Mouse (Mus musculus) hindbrain, postnatal 0 days (tissue): ENCODE measurements around the gene Gin1. TPM values are rescaled to one million over a fixed set of nuclear protein-coding genes. Genes with fewer than 3 reads are reported as not detected.
A peak's percentile ranks its signal among the peaks of the same experiment; 100 is the strongest.

ENCODE experiments used
- ATAC-seq: fragments of 200-750 bp; cut with Nextera tagmentation; 2 replicates; pipeline ENCODE4 v1.8.0; 2017; ENCODE audit warnings: mild to moderate bottlenecking, moderate TSS enrichment, moderate library complexity
- DNase-seq: peaks from one replicate; pipeline ENCODE4 v3.0.0-alpha.2; 2015; ENCODE audit warnings: low spot score
- H3K27ac ChIP-seq: fragments of 300-500 bp; sonication (generic); 2 replicates; pipeline ENCODE4 v1.5.1; 2014; ENCODE audit warnings: mild to moderate bottlenecking
- H3K27me3 ChIP-seq: fragments of 300-500 bp; sonication (generic); 2 replicates; pipeline ENCODE4 v1.6.1; 2014; ENCODE audit warnings: low read length, mixed read lengths; ENCODE audit not compliant: insufficient read depth
- H3K36me3 ChIP-seq: fragments of 300-500 bp; sonication (generic); 2 replicates; pipeline ENCODE4 v1.6.1; 2014; ENCODE audit warnings: low read length, mixed read lengths; ENCODE audit not compliant: insufficient read depth
- H3K4me1 ChIP-seq: fragments of 300-500 bp; sonication (generic); 2 replicates; pipeline ENCODE4 v1.6.1; 2014; ENCODE audit warnings: antibody characterized with exemption, low read length, mixed read lengths; ENCODE audit not compliant: insufficient read depth
- H3K4me2 ChIP-seq: fragments of 300-500 bp; sonication (generic); 2 replicates; pipeline ENCODE4 v1.6.1; 2014; ENCODE audit warnings: low read depth, mild to moderate bottlenecking, low read length, moderate library complexity, mixed read lengths
- H3K4me3 ChIP-seq: fragments of 300-500 bp; sonication (generic); 2 replicates; pipeline ENCODE4 v1.5.1; 2014; ENCODE audit warnings: low read length
- H3K9ac ChIP-seq: fragments of 300-500 bp; sonication (generic); replicated peaks from 2 replicates; pipeline ENCODE4 v1.6.1; 2014; ENCODE audit warnings: mild to moderate bottlenecking, low read length, moderate library complexity, mixed read lengths
- H3K9me3 ChIP-seq: fragments of 300-500 bp; sonication (generic); 2 replicates; pipeline ENCODE4 v1.6.1; 2016; ENCODE audit warnings: low read length, mixed read lengths
- CTCF ChIP-seq: IDR thresholded peaks from 2 replicates; pipeline ENCODE4 v1.5.1; 2016; ENCODE audit warnings: antibody characterized with exemption, control low read depth, low read depth
- WGBS: fragments of 180-500 bp; shearing (Covaris S2); extraction: QIAGEN DNeasy Blood & Tissue Kit; methylation state at CpG from one replicate; pipeline ENCODE4 v1.1.7; 2014; 5-methylcytosine and 5-hydroxymethylcytosine counted together
- polyA plus RNA-seq: library from polyadenylated mRNA; unstranded; fragments of >200 nt; fragmentation: Nextera tagmentation; extraction: Ambion mirVana; gene quantifications from 2 replicates; pipeline ENCODE4 v1.2.1, GENCODE M21; 2015
- total RNA-seq: library from RNA; depleted of rRNA; stranded (reverse); fragments of >200 nt; gene quantifications from 2 replicates; pipeline ENCODE4 v1.2.3, GENCODE M21; 2014

Gene Gin1
- total and polyA plus RNA-seq, 2 experiments from 2014 or later = 2.3 to 11.6 TPM

DNA sequence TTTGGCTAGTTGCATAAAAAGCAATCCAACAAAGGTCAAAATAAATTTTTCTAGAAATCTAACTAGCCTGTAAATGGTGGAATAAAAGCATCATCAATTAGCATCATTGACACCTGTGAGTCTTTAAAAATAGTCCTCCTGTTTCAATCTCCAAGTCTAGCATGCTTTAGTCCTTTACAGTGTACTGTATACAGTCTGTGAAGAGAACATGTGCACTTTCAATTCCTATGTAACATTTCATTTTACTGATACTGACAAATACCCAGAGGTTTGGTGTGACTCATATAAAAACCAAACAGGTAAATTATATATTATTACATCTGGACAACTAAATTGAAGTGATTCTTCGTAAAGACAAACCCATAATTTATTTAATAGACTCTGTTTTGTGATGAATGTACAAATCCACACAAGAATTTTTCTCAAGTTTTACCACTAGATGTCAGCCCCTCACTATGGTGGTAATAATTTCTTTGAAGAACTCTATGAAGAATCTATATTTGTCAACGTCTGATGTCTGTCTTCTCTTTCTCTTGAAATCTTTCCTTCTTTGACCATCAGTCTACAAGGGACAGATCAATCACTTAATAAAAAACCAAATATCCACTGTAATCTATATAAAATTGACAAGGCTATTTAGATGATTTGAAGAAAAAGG lies 39.4 kb downstream of the Gin1 start:
- WGBS = 28% methylated on average over 2 of the region's 2 CpGs
- no peak for ATAC-seq
- TF ChIP-seq CTCF = peak; percentile 74

DNA sequence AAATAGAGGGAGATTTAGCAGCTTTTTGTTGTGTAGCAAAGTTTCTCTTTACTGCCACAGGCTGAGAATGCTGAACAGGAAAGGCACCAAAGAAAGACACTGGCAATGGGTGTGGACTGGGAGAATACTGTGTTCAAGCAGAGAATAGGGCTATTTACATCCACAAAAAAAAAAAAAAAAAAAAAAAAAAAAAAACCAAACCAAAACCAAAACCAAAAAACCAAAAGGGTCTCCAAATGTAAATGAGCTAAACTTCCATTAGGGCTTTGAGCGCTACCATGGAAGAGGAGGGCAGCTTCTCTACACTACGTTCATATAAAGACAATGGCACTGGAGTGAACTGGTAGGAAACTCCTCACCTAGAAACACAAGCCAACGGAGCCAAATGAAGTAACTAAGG lies 51.3 kb downstream of the Gin1 start:
- Histone ChIP-seq H3K27me3 (no peaks in the 10 kb centered on the region), H3K36me3 (0 out of 2 replicates have a peak, but pooled peaks cover 4% of the 10 kb centered on the region), H3K9ac (no peak overlapping the region), H3K4me3 (no peak overlapping the region), H3K9me3 (no peaks in the 10 kb centered on the region), H3K27ac (no peak overlapping the region), H3K4me1 (no peaks in the 10 kb centered on the region), H3K4me2 (no peak overlapping the region)
- no peak for DNase-seq
- 88% methylated on average over 3 of the region's 3 CpGs for WGBS
- ATAC-seq = no peak
- TF ChIP-seq CTCF = no peak

More for the DNA sequence above, 39.4 kb downstream of the Gin1 start:
- H3K36me3 ChIP-seq = no peaks in the 10 kb centered on the region
- H3K9me3 ChIP-seq = no peaks in the 10 kb centered on the region
- no peak overlapping the region for H3K4me3 ChIP-seq
- no peaks in the 10 kb centered on the region for H3K27me3 ChIP-seq
- no peak overlapping the region for H3K27ac ChIP-seq
- peak; percentile 76 for DNase-seq
- H3K4me1 ChIP-seq = no peaks in the 10 kb centered on the region
- no peak overlapping the region for H3K4me2 ChIP-seq
- H3K9ac ChIP-seq = no peak overlapping the region

DNA sequence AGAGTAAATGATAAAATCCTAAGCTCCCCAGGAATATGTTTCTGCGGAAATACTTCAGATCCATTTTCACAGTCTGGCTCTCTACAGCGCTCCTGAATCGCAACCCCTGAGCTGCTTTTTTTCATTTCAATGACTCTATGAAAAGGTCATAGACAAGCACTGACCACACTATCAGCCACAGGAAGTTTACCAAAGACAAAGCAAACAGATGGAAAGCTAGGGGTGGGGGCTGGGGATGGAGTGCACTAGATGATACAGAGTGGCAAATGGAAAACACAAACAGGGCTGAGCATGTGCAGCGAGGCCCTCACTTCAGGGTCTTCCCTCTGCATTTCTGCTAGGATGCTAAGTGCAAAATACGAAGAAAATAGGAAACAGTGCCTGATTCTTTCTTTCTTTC lies 52.2 kb downstream of the Gin1 start:
- ATAC-seq = no peak
- Histone ChIP-seq H3K4me2 (no peak overlapping the region), H3K9me3 (no peaks in the 10 kb centered on the region), H3K9ac (no peak overlapping the region), H3K27ac (no peak overlapping the region), H3K4me3 (no peak overlapping the region), H3K36me3 (0 out of 2 replicates have a peak, but pooled peaks cover 4% of the 10 kb centered on the region), H3K27me3 (no peaks in the 10 kb centered on the region), H3K4me1 (no peaks in the 10 kb centered on the region)
- WGBS = 81% methylated on average over 5 of the region's 5 CpGs
- TF ChIP-seq CTCF = no peak
- DNase-seq = no peak

DNA sequence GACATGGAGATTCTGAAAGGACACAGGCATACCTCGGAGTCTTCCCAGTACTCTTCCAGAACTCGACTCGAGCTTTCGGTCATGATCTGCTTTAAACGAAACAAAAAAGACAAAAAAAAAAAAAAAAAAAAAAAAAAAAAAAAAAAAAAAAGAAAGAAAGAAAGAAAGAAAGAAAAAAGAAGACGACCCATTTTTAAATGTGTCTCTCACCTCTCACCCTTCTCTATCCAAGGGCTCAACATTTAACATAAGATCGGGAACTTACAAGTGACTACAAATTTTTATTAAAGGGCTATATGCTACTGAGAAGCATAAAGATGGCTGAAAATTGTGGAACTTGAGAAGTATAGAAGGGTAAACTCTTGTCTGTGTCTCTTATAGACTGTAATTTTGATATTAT lies 52.9 kb downstream of the Gin1 start:
- Histone ChIP-seq H3K4me1 (no peaks in the 10 kb centered on the region), H3K27me3 (no peaks in the 10 kb centered on the region), H3K27ac (no peak overlapping the region), H3K4me3 (no peak overlapping the region), H3K36me3 (0 out of 2 replicates have a peak, but pooled peaks cover 4% of the 10 kb centered on the region), H3K9me3 (no peaks in the 10 kb centered on the region), H3K9ac (no peak overlapping the region), H3K4me2 (no peak overlapping the region)
- no peak for TF ChIP-seq CTCF
- 91% methylated on average over 7 of the region's 7 CpGs for WGBS
- no peak for DNase-seq
- ATAC-seq = no peak

DNA sequence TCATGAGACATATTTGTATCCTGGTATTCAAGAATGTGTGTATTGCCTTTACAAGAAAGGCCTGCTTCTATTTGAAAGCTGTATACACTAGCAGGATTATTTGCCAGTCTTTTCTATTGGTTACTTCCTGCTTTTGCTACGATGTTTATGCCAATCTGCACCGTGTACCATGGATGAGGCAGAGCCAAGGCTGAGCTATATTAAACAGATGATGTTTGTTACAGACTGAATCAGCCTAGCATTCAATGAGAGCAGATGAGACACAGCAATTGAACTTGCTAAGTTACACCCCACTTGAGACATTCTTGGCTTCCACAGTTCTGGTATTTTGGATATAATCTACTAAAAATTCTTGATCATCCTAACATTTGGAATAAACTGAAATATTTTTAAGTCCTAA lies 57.6 kb downstream of the Gin1 start:
- no peak overlapping the region for H3K4me2 ChIP-seq
- peaks cover 9% of the 10 kb centered on the region; the same call in 1 of the 2 replicates for H3K36me3 ChIP-seq
- ATAC-seq (no peak), DNase-seq (no peak)
- H3K27me3 ChIP-seq = no peaks in the 10 kb centered on the region
- no peak overlapping the region for H3K4me3 ChIP-seq
- 64% methylated on average over 2 of the region's 2 CpGs for WGBS
- H3K27ac ChIP-seq = no peak overlapping the region
- TF ChIP-seq CTCF = no peak
- H3K9me3 ChIP-seq = no peaks in the 10 kb centered on the region
- no peaks in the 10 kb centered on the region for H3K4me1 ChIP-seq
- no peak overlapping the region for H3K9ac ChIP-seq

DNA sequence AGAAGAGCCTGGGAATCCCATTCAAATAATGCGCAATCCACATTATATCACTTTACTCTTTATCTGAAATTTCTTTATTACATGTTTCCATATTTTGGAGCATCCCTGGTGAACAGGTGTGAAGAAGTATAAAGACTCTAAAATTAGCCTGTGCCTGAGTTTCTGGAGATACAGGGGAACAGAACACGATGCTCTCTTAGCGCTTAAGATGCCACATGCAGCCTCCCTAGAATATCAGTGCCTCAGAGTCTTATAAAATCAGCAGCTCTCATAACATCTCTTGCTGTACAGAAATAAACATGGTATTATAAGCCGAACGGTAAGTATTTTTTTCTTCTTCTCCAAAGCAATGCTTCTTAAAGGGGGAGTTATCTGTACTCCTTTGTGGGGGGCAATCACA lies 58.1 kb downstream of the Gin1 start:
- Histone ChIP-seq H3K4me2 (no peak overlapping the region), H3K9ac (no peak overlapping the region), H3K36me3 (peaks cover 9% of the 10 kb centered on the region; the same call in 1 of the 2 replicates), H3K27me3 (no peaks in the 10 kb centered on the region), H3K27ac (no peak overlapping the region), H3K9me3 (no peaks in the 10 kb centered on the region), H3K4me3 (no peak overlapping the region), H3K4me1 (no peaks in the 10 kb centered on the region)
- ATAC-seq = no peak
- WGBS = 90% methylated on average over 5 of the region's 5 CpGs
- DNase-seq = no peak
- TF ChIP-seq CTCF = no peak
